Mouse (Mus musculus) heart, embryonic 16.5 days (tissue): ENCODE results near the gene Gm40193. TPM values are rescaled to one million over a fixed set of nuclear protein-coding genes. Genes with fewer than 3 reads are reported as not detected.

Source experiments
- ATAC-seq: fragments of 200-750 bp; cut with Nextera tagmentation; replicated peaks from 2 replicates; pipeline ENCODE4 v1.8.0; 2017; ENCODE audit warnings: moderate number of reproducible peaks; ENCODE audit not compliant: insufficient read depth, low FRiP score; ENCODE audit errors: extremely low read depth
- H3K27ac ChIP-seq: fragments of 300-500 bp; sonication (generic); 2 replicates; pipeline ENCODE4 v1.5.1; 2014; ENCODE audit warnings: mild to moderate bottlenecking, low read length, control low read depth, moderate library complexity
- H3K27me3 ChIP-seq: fragments of 300-500 bp; sonication (generic); 2 replicates; pipeline ENCODE4 v1.6.1; 2014; ENCODE audit warnings: low read length, mixed read lengths; ENCODE audit not compliant: control insufficient read depth, insufficient read depth
- H3K36me3 ChIP-seq: fragments of 300-500 bp; sonication (generic); 2 replicates; pipeline ENCODE4 v1.6.1; 2014; ENCODE audit not compliant: control insufficient read depth, insufficient read depth
- H3K4me1 ChIP-seq: fragments of 300-500 bp; sonication (generic); 2 replicates; pipeline ENCODE4 v1.6.1; 2014; ENCODE audit warnings: low read length, mixed read lengths; ENCODE audit not compliant: control insufficient read depth, insufficient read depth
- H3K4me2 ChIP-seq: fragments of 300-500 bp; sonication (generic); 2 replicates; pipeline ENCODE4 v1.6.1; 2014; ENCODE audit warnings: low read depth, mild to moderate bottlenecking, control low read depth, low read length
- H3K4me3 ChIP-seq: fragments of 300-500 bp; sonication (generic); 2 replicates; pipeline ENCODE4 v1.5.1; 2014; ENCODE audit warnings: mild to moderate bottlenecking, control low read depth, low read length
- H3K9ac ChIP-seq: fragments of 300-500 bp; sonication (generic); 2 replicates; pipeline ENCODE4 v1.6.1; 2014; ENCODE audit warnings: low read length, control low read depth
- H3K9me3 ChIP-seq: fragments of 300-500 bp; sonication (generic); replicated peaks from 2 replicates; pipeline ENCODE4 v1.6.1; 2016; ENCODE audit warnings: low read length; ENCODE audit not compliant: control insufficient read depth
- WGBS: fragments of 180-500 bp; shearing (Covaris S2); extraction: QIAGEN DNeasy Blood & Tissue Kit; methylation state at CpG from one replicate; pipeline ENCODE4 v1.1.7; 2014; 5-methylcytosine and 5-hydroxymethylcytosine counted together
- polyA plus RNA-seq: library from polyadenylated mRNA; unstranded; fragments of >200 nt; fragmentation: Nextera tagmentation; extraction: Ambion mirVana; gene quantifications from 2 replicates; pipeline ENCODE4 v1.2.1, GENCODE M21; 2015

Gm40193 gene
- polyA plus RNA-seq, 1 experiment from 2014 or later = not detected

GRCm38 (mm10) chr11:70506385-70506784, 26.4 kb downstream of the Gm40193 start:
- H3K27ac ChIP-seq = no peak overlapping the region
- H3K4me1 ChIP-seq = 0 out of 2 replicates have a peak, but pooled peaks cover 4% of the 10 kb centered on the region
- no peak overlapping the region for H3K4me3 ChIP-seq
- no peak overlapping the region for H3K9ac ChIP-seq
- peaks cover 14% of the 10 kb centered on the region for H3K27me3 ChIP-seq
- no peak overlapping the region for H3K4me2 ChIP-seq
- ATAC-seq = peak; percentile 58
- WGBS = 23% methylated on average over 4 of the region's 4 CpGs
- H3K9me3 ChIP-seq = no peaks in the 10 kb centered on the region
- H3K36me3 ChIP-seq = no peaks in the 10 kb centered on the region

- Histone ChIP-seq H3K9me3 (no peaks in the 10 kb centered on the region), H3K27ac (no peak within 1 kb of the TSS), H3K4me3 (no peak within 1 kb of the TSS), H3K4me2 (no peak within 1 kb of the TSS), H3K4me1 (0 out of 2 replicates have a peak, but pooled peaks cover 4% of the 10 kb centered on the region), H3K27me3 (peaks cover 10% of the 10 kb centered on the region), H3K36me3 (no peaks in the 10 kb centered on the region), H3K9ac (no peak within 1 kb of the TSS)
- ATAC-seq = no peak
- WGBS = 49% methylated on average over 9 of the region's 9 CpGs
These were observed 27.8 kb downstream of the Gm40193 start, which contains the start of gene Tm4sf5 for GRCm38 (mm10) chr11:70504970-70505369. Gene Tm4sf5, plus strand, starts transcription at chr11:70505244.

DNA sequence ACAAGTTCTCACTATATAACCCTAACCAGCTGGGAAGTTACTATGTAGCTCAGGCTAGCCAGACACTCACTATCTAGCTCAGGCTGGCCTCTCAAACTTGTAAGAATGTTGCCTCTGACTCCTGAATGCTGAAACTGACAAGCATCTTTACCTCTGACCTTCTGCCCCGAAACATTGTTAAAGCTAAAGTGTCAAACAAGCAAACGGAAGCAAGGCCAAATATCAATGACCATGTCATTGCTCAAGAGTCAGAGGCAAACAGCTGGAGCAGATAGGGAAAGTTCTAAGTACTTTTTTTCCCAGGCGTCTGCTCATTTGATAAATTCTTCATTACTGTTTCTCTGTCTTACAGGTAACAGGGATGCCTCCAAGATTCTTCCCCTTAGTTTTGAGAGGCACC, 30.7 kb downstream of the Gm40193 start:
- Histone ChIP-seq H3K4me1 (no peaks in the 10 kb centered on the region), H3K9me3 (no peaks in the 10 kb centered on the region), H3K9ac (no peak overlapping the region), H3K36me3 (no peaks in the 10 kb centered on the region), H3K4me3 (no peak overlapping the region), H3K4me2 (no peak overlapping the region), H3K27me3 (no peaks in the 10 kb centered on the region), H3K27ac (no peak overlapping the region)
- no peak for ATAC-seq
- 43% methylated on average over 3 of the region's 3 CpGs for WGBS

DNA sequence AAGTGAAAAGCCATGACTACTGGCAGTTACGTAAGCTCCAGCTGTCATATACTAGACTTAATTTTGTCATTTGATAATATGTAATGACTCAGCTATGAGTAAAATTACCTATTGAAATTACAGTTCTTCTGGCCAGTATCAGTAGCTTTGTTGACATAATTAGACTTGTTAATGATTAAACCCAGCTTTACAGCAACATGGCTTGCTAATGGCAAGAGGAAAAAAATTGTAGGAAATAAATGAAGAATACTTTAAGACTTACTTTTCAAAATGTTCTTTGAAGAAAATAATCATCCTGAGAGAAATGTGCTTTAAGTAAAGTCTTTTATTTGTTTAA, 32.3 kb downstream of the Gm40193 start:
- no peak for ATAC-seq
- no peak overlapping the region for H3K4me2 ChIP-seq
- H3K4me1 ChIP-seq = no peaks in the 10 kb centered on the region
- no peaks in the 10 kb centered on the region for H3K36me3 ChIP-seq
- H3K27me3 ChIP-seq = no peaks in the 10 kb centered on the region
- H3K9me3 ChIP-seq = no peaks in the 10 kb centered on the region
- no peak overlapping the region for H3K9ac ChIP-seq
- 71% methylated on average over 1 of the region's 1 CpGs for WGBS
- no peak overlapping the region for H3K27ac ChIP-seq
- no peak overlapping the region for H3K4me3 ChIP-seq

DNA sequence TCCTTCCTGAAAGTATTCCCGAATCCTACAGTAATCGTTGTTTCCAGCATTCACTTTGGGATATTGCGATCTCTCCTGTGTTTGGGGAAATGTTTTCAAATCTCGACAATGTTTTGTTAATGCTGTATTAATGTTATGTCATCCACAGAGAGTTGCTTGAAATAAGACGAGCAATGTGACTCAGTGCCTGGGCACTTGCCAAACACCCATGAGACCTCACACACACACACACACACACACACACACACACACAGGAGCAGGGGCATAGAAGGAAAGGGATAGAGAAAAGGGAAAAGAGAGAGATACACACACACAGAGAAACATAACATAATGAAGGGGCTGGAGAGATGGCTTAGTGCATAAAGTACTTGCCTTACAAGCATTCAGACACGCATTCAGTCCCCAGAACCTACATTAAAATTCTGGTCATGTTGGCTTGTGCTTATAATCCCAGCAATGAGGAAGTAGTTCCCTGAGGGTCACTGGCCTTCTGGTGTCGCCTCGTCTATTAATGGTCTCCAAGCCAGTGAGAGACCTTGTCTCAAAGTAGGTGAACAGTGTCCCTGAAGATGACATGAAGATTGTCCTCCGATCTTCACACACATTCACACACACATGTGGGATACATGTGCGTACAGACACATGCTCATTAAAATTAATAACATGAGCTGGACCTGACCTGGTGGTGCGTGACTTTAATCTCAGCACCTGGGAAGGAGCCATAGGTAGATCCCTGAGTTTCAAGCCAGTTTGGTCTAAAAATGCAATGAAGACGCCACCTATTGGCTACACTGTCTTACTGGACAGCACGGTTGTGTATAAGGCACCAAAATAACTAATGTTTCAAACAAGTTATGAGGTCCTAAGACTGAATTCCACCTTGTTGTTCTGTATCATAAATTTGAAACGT, 32.9 kb downstream of the Gm40193 start:
- Histone ChIP-seq H3K9ac (no peak overlapping the region), H3K4me1 (no peaks in the 10 kb centered on the region), H3K27me3 (no peaks in the 10 kb centered on the region), H3K27ac (no peak overlapping the region), H3K4me2 (no peak overlapping the region), H3K9me3 (no peaks in the 10 kb centered on the region), H3K36me3 (no peaks in the 10 kb centered on the region), H3K4me3 (no peak overlapping the region)
- no peak for ATAC-seq
- WGBS = 64% methylated on average over 14 of the region's 14 CpGs

GRCm38 (mm10) chr11:70489684-70490083, 43.1 kb downstream of the Gm40193 start:
- WGBS = 78% methylated on average over 6 of the region's 6 CpGs
- Histone ChIP-seq H3K27me3 (no peaks in the 10 kb centered on the region), H3K4me2 (no peak overlapping the region), H3K27ac (no peak overlapping the region), H3K9me3 (no peaks in the 10 kb centered on the region; the same call in 1 of the 2 replicates), H3K4me3 (no peak overlapping the region), H3K36me3 (no peaks in the 10 kb centered on the region), H3K4me1 (no peaks in the 10 kb centered on the region), H3K9ac (no peak overlapping the region)
- no peak for ATAC-seq

GRCm38 (mm10) chr11:70489138-70489537, 43.6 kb downstream of the Gm40193 start:
- Histone ChIP-seq H3K27me3 (no peaks in the 10 kb centered on the region), H3K9me3 (no peaks in the 10 kb centered on the region; the same call in 1 of the 2 replicates), H3K9ac (no peak overlapping the region), H3K27ac (no peak overlapping the region), H3K36me3 (no peaks in the 10 kb centered on the region), H3K4me1 (no peaks in the 10 kb centered on the region), H3K4me3 (no peak overlapping the region), H3K4me2 (no peak overlapping the region)
- 77% methylated on average over 3 of the region's 3 CpGs for WGBS
- ATAC-seq = no peak

DNA sequence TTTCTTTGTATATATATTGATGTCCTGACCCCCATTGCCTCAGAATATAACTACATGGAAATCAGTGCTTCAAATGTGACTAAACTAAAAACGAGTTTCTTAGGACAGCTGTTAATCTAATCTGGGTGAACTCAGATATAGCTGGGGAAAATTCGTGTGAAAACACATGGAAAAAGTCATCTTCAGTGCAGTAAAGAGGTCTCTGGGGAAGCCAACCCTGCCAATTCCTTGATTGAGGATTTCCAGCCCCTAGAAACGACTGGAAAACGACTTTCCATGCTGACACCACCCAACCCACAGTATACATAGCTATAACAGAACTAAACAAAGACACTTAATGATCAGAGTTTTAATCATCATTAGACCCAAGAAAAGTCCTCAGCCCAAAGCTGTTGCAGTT, 44.9 kb downstream of the Gm40193 start:
- H3K4me1 ChIP-seq = no peaks in the 10 kb centered on the region
- H3K9me3 ChIP-seq = no peaks in the 10 kb centered on the region; the same call in 1 of the 2 replicates
- H3K27ac ChIP-seq = no peak overlapping the region
- H3K4me2 ChIP-seq = no peak overlapping the region
- no peaks in the 10 kb centered on the region for H3K36me3 ChIP-seq
- H3K4me3 ChIP-seq = no peak overlapping the region
- no peak overlapping the region for H3K9ac ChIP-seq
- WGBS = 24% methylated on average over 4 of the region's 4 CpGs
- H3K27me3 ChIP-seq = no peaks in the 10 kb centered on the region
- ATAC-seq = no peak

- no peak overlapping the region for H3K4me2 ChIP-seq
- no peak overlapping the region for H3K9ac ChIP-seq
- 38% methylated on average over 2 of the region's 2 CpGs for WGBS
- no peaks in the 10 kb centered on the region for H3K4me1 ChIP-seq
- no peak for ATAC-seq
- no peaks in the 10 kb centered on the region for H3K27me3 ChIP-seq
- H3K9me3 ChIP-seq = no peaks in the 10 kb centered on the region
- no peak overlapping the region for H3K4me3 ChIP-seq
- H3K36me3 ChIP-seq = no peaks in the 10 kb centered on the region
- H3K27ac ChIP-seq = no peak overlapping the region
These were observed 47.2 kb downstream of the Gm40193 start for GRCm38 (mm10) chr11:70485498-70485897.
